Mouse (Mus musculus) stomach, embryonic 14.5 days (tissue): Measurements from ENCODE around the gene AC134908.4. TPM values are rescaled to one million over a fixed set of nuclear protein-coding genes. Genes with fewer than 3 reads are reported as not detected.

Experiments
- ATAC-seq: fragments of 200-750 bp; cut with Nextera tagmentation; 2 replicates; pipeline ENCODE4 v1.8.0; 2017; ENCODE audit warnings: low read depth, moderate TSS enrichment; ENCODE audit not compliant: insufficient number of reproducible peaks, insufficient read depth, low FRiP score
- H3K27ac ChIP-seq: fragments of 300-500 bp; sonication (generic); 2 replicates; pipeline ENCODE4 v1.5.1; 2014; ENCODE audit warnings: mild to moderate bottlenecking, low read length, moderate library complexity, mixed read lengths
- H3K27me3 ChIP-seq: fragments of 300-500 bp; sonication (generic); 2 replicates; pipeline ENCODE4 v1.6.1; 2014; ENCODE audit warnings: low read length, control low read depth, mixed read lengths; ENCODE audit not compliant: control insufficient read depth, insufficient read depth
- H3K36me3 ChIP-seq: fragments of 300-500 bp; sonication (generic); 2 replicates; pipeline ENCODE4 v1.6.1; 2014; ENCODE audit warnings: mild to moderate bottlenecking, control low read depth, low read length, moderate library complexity, mixed read lengths; ENCODE audit not compliant: control insufficient read depth, insufficient read depth
- H3K4me1 ChIP-seq: fragments of 300-500 bp; sonication (generic); 2 replicates; pipeline ENCODE4 v1.6.1; 2014; ENCODE audit warnings: low read length, control low read depth, mixed read lengths; ENCODE audit not compliant: control insufficient read depth, insufficient read depth
- H3K4me2 ChIP-seq: fragments of 300-500 bp; sonication (generic); replicated peaks from 2 replicates; pipeline ENCODE4 v1.6.1; 2014; ENCODE audit warnings: low read depth, low read length, control low read depth
- H3K4me3 ChIP-seq: fragments of 300-500 bp; sonication (generic); 2 replicates; pipeline ENCODE4 v1.5.1; 2014; ENCODE audit warnings: low read depth, low read length, control low read depth
- H3K9ac ChIP-seq: fragments of 300-500 bp; sonication (generic); replicated peaks from 2 replicates; pipeline ENCODE4 v1.6.1; 2014; ENCODE audit warnings: low read depth, mild to moderate bottlenecking, control low read depth, low read length, moderate library complexity, mixed read lengths
- H3K9me3 ChIP-seq: fragments of 300-500 bp; sonication (generic); 2 replicates; pipeline ENCODE4 v1.6.1; 2016; ENCODE audit warnings: low read depth, low read length, control low read depth; ENCODE audit not compliant: control insufficient read depth
- WGBS: fragments of 180-500 bp; shearing (Covaris S2); extraction: QIAGEN DNeasy Blood & Tissue Kit; methylation state at CpG from one replicate; pipeline ENCODE4 v1.1.7; 2014; 5-methylcytosine and 5-hydroxymethylcytosine counted together
- polyA plus RNA-seq: library from polyadenylated mRNA; unstranded; fragments of >200 nt; fragmentation: Nextera tagmentation; extraction: Ambion mirVana; gene quantifications from 2 replicates; pipeline ENCODE4 v1.2.1, GENCODE M21; 2014

Gene AC134908.4
- polyA plus RNA-seq, 1 experiment from 2014 or later, result not detected

- H3K9me3 ChIP-seq, result no peaks in the 10 kb centered on the region
- H3K27ac ChIP-seq, result no peak overlapping the region
- H3K4me2 ChIP-seq, result no peak overlapping the region
- H3K27me3 ChIP-seq, result no peaks in the 10 kb centered on the region
- H3K4me3 ChIP-seq, result no peak overlapping the region
- 30% methylated on average over 3 of the region's 3 CpGs for WGBS
- H3K36me3 ChIP-seq, result no peaks in the 10 kb centered on the region
- no peak overlapping the region for H3K9ac ChIP-seq
- ATAC-seq, result no peak
- no peaks in the 10 kb centered on the region for H3K4me1 ChIP-seq
Measured at GRCm38 (mm10) chr17:25762591-25762990, 32.9 kb downstream of the AC134908.4 start.

DNA sequence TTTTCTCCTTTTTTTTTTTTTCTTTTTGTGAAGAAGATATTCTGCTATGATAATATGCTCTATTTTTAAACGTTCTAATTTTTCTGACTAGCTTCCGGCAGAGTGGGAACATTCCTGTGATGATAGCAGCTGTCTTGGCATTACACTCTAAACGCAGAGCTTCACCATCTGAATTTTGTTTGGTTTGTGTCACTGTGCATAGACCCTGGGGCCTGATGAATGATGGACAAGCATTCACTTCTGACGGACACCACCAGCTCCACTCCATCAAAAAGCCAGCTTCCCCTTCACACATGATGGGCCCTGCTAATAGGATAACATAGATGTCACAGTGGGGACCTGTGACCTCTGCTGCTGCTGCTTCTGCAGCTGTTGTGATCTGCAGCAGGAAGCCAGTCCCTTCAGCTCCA lies 33.9 kb downstream of the AC134908.4 start:
- Histone ChIP-seq H3K36me3 (no peaks in the 10 kb centered on the region), H3K9ac (no peak overlapping the region), H3K9me3 (no peaks in the 10 kb centered on the region), H3K27ac (no peak overlapping the region), H3K4me2 (no peak overlapping the region), H3K4me1 (peaks cover 2% of the 10 kb centered on the region; the same call in 1 of the 2 replicates), H3K27me3 (no peaks in the 10 kb centered on the region), H3K4me3 (no peak overlapping the region)
- no peak for ATAC-seq
- WGBS, result 43% methylated on average over 4 of the region's 4 CpGs

DNA sequence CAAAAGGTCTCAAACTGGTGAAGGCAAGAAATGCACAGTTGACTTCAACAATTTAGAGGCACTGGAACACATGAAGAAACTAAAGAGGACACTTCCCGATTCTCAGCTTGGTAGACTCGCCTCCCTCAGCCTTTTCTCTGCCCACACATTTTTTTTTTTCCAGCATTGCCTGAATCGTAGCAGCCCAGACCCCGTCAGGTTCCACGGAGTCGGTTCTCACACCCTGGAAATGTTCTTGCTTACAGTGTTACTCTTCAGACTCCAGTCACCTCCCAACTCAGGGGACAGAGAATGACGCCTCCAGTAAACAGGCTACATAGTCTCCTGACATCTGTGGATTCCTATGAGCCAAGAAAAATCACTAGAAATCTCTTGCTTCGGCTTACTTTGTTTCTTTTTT lies 35.3 kb downstream of the AC134908.4 start:
- H3K9ac ChIP-seq, result no peak overlapping the region
- H3K4me3 ChIP-seq, result no peak overlapping the region
- ATAC-seq, result no peak
- no peaks in the 10 kb centered on the region for H3K36me3 ChIP-seq
- H3K27me3 ChIP-seq, result no peaks in the 10 kb centered on the region
- no peaks in the 10 kb centered on the region for H3K9me3 ChIP-seq
- H3K4me2 ChIP-seq, result no peak overlapping the region
- WGBS, result 68% methylated on average over 8 of the region's 8 CpGs
- no peak overlapping the region for H3K27ac ChIP-seq
- peaks cover 14% of the 10 kb centered on the region; the same call in 1 of the 2 replicates for H3K4me1 ChIP-seq

DNA sequence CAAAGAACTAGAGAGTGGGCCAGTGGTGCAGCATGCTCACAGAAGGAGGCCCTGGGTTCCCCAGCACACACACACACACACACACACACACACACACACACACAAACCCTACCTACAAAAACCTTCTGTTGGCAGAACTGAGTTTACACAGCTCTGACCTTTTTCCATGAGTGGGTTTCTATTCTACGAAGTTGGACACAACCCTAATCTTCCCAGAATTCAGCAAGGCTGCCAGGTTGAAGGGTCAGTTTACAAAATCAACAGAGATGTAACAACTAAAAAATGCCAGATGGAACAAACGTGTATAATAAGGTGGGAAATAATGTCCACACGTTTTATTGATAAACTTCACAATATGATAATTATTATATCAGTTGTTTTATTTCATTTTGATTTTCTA lies 37.8 kb downstream of the AC134908.4 start:
- no peak overlapping the region for H3K27ac ChIP-seq
- peaks cover 16% of the 10 kb centered on the region; the same call in 1 of the 2 replicates for H3K4me1 ChIP-seq
- H3K9me3 ChIP-seq, result no peaks in the 10 kb centered on the region
- H3K9ac ChIP-seq, result no peak overlapping the region
- 53% methylated on average over 3 of the region's 3 CpGs for WGBS
- no peaks in the 10 kb centered on the region for H3K36me3 ChIP-seq
- no peaks in the 10 kb centered on the region for H3K27me3 ChIP-seq
- ATAC-seq, result no peak
- H3K4me2 ChIP-seq, result no peak overlapping the region
- H3K4me3 ChIP-seq, result no peak overlapping the region

GRCm38 (mm10) chr17:25756378-25757242 lies 38.8 kb downstream of the AC134908.4 start:
- H3K27ac ChIP-seq, result peak overlapping the region; percentile 11; the same call in 1 of the 2 replicates
- H3K9me3 ChIP-seq, result no peaks in the 10 kb centered on the region
- ATAC-seq, result peak; percentile 33; the same call in 1 of the 2 replicates
- 62% methylated on average over 9 of the region's 9 CpGs for WGBS
- no peaks in the 10 kb centered on the region for H3K27me3 ChIP-seq
- H3K4me1 ChIP-seq, result peaks cover 17% of the 10 kb centered on the region
- H3K36me3 ChIP-seq, result no peaks in the 10 kb centered on the region
- H3K9ac ChIP-seq, result no peak overlapping the region
- no peak overlapping the region for H3K4me2 ChIP-seq
- no peak overlapping the region for H3K4me3 ChIP-seq

DNA sequence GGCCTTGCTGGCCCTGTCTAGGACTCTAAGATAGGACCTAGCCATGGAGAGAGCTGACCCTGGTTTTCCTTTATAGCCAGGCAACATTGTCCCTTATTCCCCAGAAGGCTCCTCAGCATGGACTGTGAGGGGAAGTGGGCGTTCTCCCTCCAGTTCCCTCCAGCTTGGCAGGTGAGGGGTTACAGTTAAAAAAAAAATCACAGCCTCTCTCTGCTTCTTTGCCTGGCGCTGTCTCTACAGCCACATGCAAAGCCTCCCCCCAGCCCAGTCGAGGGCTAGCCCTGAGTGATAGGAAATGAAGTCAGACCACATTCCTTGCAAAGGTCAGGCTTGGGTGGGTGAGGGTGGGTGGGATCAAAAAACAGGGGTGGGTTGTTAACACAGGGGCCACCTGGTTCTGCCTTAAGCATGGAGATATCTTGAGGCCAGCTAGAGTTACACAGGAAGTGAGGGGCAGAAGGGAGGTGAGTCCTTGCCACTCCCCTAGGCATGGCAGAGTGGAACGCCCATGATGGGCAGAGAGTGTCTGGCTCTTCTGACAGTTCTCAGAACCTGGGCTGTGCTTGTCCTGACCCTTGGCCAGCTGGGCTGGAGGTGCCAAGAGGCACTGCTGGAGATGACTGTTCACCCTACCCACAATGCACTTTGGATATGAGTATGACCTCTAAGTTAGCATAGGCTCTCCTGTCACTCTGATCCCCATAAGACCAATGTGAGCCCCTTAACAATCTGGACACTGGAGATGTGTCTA lies 39.7 kb downstream of the AC134908.4 start:
- Histone ChIP-seq H3K27ac (peak overlapping the region; percentile 11; the same call in 1 of the 2 replicates), H3K27me3 (no peaks in the 10 kb centered on the region), H3K4me2 (no peak overlapping the region), H3K9ac (no peak overlapping the region), H3K9me3 (no peaks in the 10 kb centered on the region), H3K4me3 (no peak overlapping the region), H3K36me3 (no peaks in the 10 kb centered on the region), H3K4me1 (peaks cover 21% of the 10 kb centered on the region)
- 26% methylated on average over 4 of the region's 4 CpGs for WGBS
- ATAC-seq, result peak; percentile 74

GRCm38 (mm10) chr17:25755086-25755485 lies 40.4 kb downstream of the AC134908.4 start:
- no peak for ATAC-seq
- no peak overlapping the region for H3K9ac ChIP-seq
- no peak overlapping the region for H3K27ac ChIP-seq

GRCm38 (mm10) chr17:25754241-25754640 lies 41.2 kb downstream of the AC134908.4 start, which contains the start of gene Msln:
Gene Msln, minus strand, starts transcription at chr17:25754378.
- no peaks in the 10 kb centered on the region for H3K27me3 ChIP-seq
- H3K9ac ChIP-seq, result no peak within 1 kb of the TSS
- H3K36me3 ChIP-seq, result no peaks in the 10 kb centered on the region
- no peak within 1 kb of the TSS for H3K4me3 ChIP-seq
- WGBS, result 71% methylated on average over 9 of the region's 9 CpGs
- no peak within 1 kb of the TSS for H3K27ac ChIP-seq
- H3K4me2 ChIP-seq, result 0 out of 2 replicates have a peak within 1 kb of the TSS, but pooled peaks have one; percentile 10
- H3K9me3 ChIP-seq, result no peaks in the 10 kb centered on the region
- H3K4me1 ChIP-seq, result peaks cover 21% of the 10 kb centered on the region
- peak; percentile 50; the same call in 1 of the 2 replicates for ATAC-seq

More at GRCm38 (mm10) chr17:25755086-25755485, 40.4 kb downstream of the AC134908.4 start:
- Histone ChIP-seq H3K9me3 (no peaks in the 10 kb centered on the region), H3K27me3 (no peaks in the 10 kb centered on the region), H3K4me3 (no peak overlapping the region), H3K36me3 (no peaks in the 10 kb centered on the region), H3K4me2 (no peak overlapping the region), H3K4me1 (peaks cover 21% of the 10 kb centered on the region)
- WGBS, result 81% methylated on average over 4 of the region's 4 CpGs
